Mouse (Mus musculus) olfactory bulb, adult 2 months (tissue): ENCODE measurements around the gene Gpr137c. TPM values are rescaled to one million over a fixed set of nuclear protein-coding genes. Genes with fewer than 3 reads are reported as not detected.

Experiments used
- H3K27ac ChIP-seq: fragments of 200-500 bp; 2 replicates; pipeline ENCODE4 v1.5.1; 2012; ENCODE audit warnings: low read depth, low read length; ENCODE audit not compliant: insufficient read depth
- H3K4me1 ChIP-seq: fragments of 200-500 bp; 2 replicates; pipeline ENCODE4 v1.6.1; 2012; ENCODE audit warnings: low read length; ENCODE audit not compliant: control insufficient read depth, insufficient read depth
- H3K4me3 ChIP-seq: fragments of 200-500 bp; 2 replicates; pipeline ENCODE4 v1.5.1; 2012; ENCODE audit warnings: mild to moderate bottlenecking, low read depth, low read length, moderate library complexity; ENCODE audit not compliant: insufficient read depth
- CTCF ChIP-seq: fragments of 200-500 bp; IDR thresholded peaks from 2 replicates; pipeline ENCODE4 v1.5.1; 2012; ENCODE audit warnings: low read depth, mild to moderate bottlenecking, low read length, moderate library complexity; ENCODE audit not compliant: insufficient read depth
- POLR2A ChIP-seq: fragments of 200-500 bp; IDR thresholded peaks from 2 replicates; pipeline ENCODE4 v1.6.1; 2012; ENCODE audit warnings: mild to moderate bottlenecking, low read depth, low read length, moderate library complexity; ENCODE audit not compliant: insufficient read depth
- WGBS: fragments of 180-500 bp; shearing (Covaris S2); methylation state at CpG from one replicate; pipeline ENCODE4 v1.1.7; 2018; 5-methylcytosine and 5-hydroxymethylcytosine counted together
- polyA plus RNA-seq: library from polyadenylated mRNA; stranded (reverse); fragments of >200 nt; gene quantifications from 2 replicates; pipeline ENCODE4 v1.2.4, GENCODE M21; 2012; ENCODE audit warnings: low replicate concordance; ENCODE audit not compliant: missing spikeins, insufficient read depth, insufficient read length

The Gpr137c gene
- polyA plus RNA-seq, 1 experiment, result not detected

DNA sequence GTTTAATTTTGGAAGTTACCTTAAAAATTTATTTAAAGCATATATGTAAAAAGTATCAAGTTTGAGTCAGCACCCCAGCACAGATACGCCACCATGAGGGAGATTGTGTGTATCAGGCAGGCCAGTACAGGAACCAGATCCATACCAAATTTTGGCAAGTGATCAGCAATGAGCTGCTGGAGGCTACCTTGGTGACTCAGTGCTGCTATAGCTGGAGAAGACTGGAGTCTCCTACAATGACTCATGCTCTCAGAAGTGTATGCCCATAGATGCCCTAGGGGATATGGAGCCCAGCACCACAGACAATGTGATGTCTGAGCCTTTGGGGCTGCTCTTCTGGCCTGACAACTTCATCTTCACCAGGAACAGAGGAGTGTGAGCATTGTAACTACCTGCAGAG lies 8.1 kb upstream of the Gpr137c start:
- 92% methylated on average over 1 of the region's 1 CpGs for WGBS
- no peak overlapping the region for H3K4me3 ChIP-seq
- TF ChIP-seq CTCF (no peak), POLR2A (no peak)
- no peak overlapping the region for H3K27ac ChIP-seq
- peaks cover 5% of the 10 kb centered on the region for H3K4me1 ChIP-seq

GRCm38 (mm10) chr14:45216711-45217340 lies 2.7 kb upstream of the Gpr137c start:
- peaks cover 7% of the 10 kb centered on the region for H3K4me1 ChIP-seq
- no peak overlapping the region for H3K4me3 ChIP-seq
- no peak overlapping the region for H3K27ac ChIP-seq
- TF ChIP-seq POLR2A, result no peak
- TF ChIP-seq CTCF, result no peak
- WGBS, result 83% methylated on average over 9 of the region's 9 CpGs

DNA sequence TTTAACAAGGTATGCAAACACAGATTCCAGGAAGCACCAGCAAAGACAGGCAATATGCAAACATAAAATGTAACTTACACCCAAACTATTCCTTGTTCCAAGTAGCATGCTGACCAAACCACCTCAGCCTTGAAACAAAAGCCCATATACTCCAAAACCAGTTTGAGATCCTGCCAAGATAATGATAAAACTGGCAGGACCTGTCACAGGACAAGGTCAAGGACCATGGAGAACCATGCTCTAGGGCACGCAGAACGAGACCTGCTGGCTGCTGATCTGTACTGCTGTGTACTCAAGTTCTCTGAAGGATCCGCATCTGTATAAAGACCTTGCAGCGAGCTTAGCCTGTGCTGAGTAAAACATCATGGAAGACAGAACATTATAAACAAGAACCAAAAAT lies 1.8 kb upstream of the Gpr137c start:
- H3K4me3 ChIP-seq, result peak overlapping the region; percentile 24; the same call in 1 of the 2 replicates
- peaks cover 3% of the 10 kb centered on the region; the same call in 1 of the 2 replicates for H3K4me1 ChIP-seq
- H3K27ac ChIP-seq, result no peak overlapping the region
- 77% methylated on average over 4 of the region's 4 CpGs for WGBS
- TF ChIP-seq POLR2A (no peak), CTCF (no peak)

DNA sequence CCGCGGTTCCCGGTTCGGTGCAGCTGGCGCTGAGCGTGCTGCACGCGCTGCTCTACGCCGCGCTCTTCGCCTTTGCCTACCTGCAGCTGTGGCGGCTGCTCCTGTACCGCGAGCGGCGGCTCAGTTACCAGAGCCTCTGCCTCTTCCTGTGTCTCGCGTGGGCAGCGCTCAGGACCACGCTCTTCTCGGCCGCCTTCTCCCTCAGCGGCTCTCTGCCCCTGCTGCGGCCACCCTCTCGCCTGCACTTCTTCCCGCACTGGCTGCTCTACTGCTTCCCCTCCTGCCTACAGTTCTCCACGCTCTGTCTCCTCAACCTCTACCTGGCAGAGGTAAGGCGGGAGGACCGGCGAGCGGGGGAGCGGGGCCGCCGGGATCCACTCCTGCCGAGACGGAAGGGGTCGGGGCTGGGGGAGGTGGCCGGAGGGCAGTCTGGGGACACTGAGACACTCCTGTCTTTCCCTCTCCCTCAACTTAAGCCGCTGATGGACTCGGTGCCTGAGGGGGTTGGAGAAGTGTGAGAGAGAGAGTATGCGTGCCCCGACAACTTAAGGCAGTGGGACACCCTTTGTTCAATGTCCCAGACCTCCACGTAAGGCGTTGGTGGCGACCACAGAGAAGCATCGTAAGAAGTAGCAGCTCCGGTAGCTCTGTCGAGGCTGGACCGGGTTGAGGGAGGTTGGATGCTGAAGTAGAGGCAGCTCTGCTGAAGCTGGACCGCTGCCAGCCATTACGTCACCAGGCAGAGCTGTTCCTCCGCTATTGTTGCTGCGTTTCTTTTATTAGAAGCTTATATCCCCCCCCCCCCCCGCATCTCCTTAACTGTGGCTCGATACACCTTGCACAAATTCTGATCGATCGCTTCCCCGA lies 806 bp downstream of the Gpr137c start, which contains the start of gene Txndc16:
TSS of gene Txndc16 (minus strand) at position 239 of the 867 bp plus-strand sequence.
- Histone ChIP-seq H3K27ac (peak within 1 kb of the TSS; percentile 91), H3K4me1 (peaks cover 3% of the 10 kb centered on the region; the same call in 1 of the 2 replicates), H3K4me3 (peak within 1 kb of the TSS; percentile 98)
- WGBS, result under 1% methylated on average over 59 of the region's 59 CpGs
- TF ChIP-seq CTCF, result no peak
- no peak for TF ChIP-seq POLR2A

DNA sequence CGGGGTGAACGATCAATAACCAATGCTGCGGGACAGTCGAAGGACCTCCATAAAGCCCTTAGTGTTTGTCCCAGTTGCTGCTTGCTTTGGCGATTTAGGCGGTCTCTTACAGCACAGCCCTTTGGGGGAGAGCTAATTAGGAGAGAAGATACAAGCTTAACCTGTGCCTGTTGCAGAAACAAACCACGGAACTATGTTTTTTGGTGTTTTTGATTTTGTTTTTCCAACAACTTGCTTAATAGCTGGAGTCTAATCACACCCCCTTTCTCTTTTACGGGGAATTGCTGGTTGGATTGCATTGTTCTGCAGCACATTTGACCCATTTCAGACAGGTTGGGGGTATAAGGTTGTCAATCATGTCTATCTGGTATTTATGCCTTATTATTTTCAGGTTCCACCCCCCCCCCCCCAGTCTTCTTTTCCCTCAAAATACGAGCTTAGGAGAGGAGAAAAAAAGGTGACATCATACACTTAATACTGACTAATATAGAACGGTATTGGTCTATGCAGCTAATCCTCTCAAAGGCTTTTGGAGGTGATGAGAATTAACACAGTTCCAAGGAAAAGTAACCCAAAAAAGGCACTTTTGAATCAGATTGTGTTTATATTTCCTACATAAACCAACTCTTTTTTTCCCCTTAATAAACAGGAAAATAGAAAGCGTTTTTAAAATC lies 1.6 kb downstream of the Gpr137c start:
- Histone ChIP-seq H3K4me1 (peaks cover 3% of the 10 kb centered on the region; the same call in 1 of the 2 replicates), H3K4me3 (peak overlapping the region; percentile 91), H3K27ac (peak overlapping the region; percentile 76)
- WGBS, result 3% methylated on average over 11 of the region's 11 CpGs
- TF ChIP-seq CTCF (no peak), POLR2A (no peak)

DNA sequence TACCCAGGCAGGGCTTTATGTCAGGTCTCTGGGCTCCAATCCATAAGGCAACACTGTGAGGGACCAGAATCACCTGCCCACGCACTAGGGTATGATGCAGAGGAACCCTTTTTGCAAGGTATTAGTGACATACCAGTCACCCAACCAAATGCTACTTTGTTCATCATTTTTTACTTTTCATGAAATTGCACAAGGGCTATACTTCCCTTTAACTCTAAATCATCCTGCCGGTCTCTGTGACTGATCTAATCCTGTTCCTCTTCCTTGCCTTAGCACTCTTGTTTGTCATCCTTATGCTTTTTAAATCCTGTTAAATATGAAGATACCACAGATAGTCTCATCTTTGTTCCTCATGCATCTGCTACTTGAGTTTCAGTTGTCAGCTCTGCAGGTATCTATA lies 19.5 kb downstream of the Gpr137c start:
- no peak for TF ChIP-seq POLR2A
- no peak for TF ChIP-seq CTCF
- Histone ChIP-seq H3K4me3 (no peak overlapping the region), H3K4me1 (no peaks in the 10 kb centered on the region), H3K27ac (no peak overlapping the region)
- 88% methylated on average over 2 of the region's 2 CpGs for WGBS

- no peak for TF ChIP-seq POLR2A
- TF ChIP-seq CTCF, result no peak
- H3K27ac ChIP-seq, result no peak overlapping the region
- WGBS, result 67% methylated on average over 1 of the region's 1 CpGs
- no peaks in the 10 kb centered on the region for H3K4me1 ChIP-seq
- H3K4me3 ChIP-seq, result no peak overlapping the region
These were observed 22.1 kb downstream of the Gpr137c start for GRCm38 (mm10) chr14:45241613-45242012.

- Histone ChIP-seq H3K27ac (no peak overlapping the region), H3K4me1 (no peaks in the 10 kb centered on the region), H3K4me3 (no peak overlapping the region)
- TF ChIP-seq POLR2A (no peak), CTCF (no peak)
- 92% methylated on average over 4 of the region's 4 CpGs for WGBS
These were observed 32.1 kb downstream of the Gpr137c start for GRCm38 (mm10) chr14:45251548-45252076.
